Mouse (Mus musculus) layer of hippocampus, postnatal 25 days (tissue): Measurements from ENCODE around the gene Cmc2. TPM values are rescaled to one million over a fixed set of nuclear protein-coding genes. Genes with fewer than 3 reads are reported as not detected.

Experiments
- DNase-seq, 2 experiments: peaks; one replicate each; pipeline ENCODE4 v3.0.0; 2022; ENCODE audit warnings: mixed read lengths in 2 of 2, low spot score in 1 of 2; ENCODE audit errors: extremely low spot score in 1 of 2
- total RNA-seq, 2 experiments: library from RNA; stranded (reverse); gene quantifications; 2 replicates each; pipeline ENCODE4 v1.2.3; 2021

The Cmc2 gene
- total RNA-seq, 2 experiments from 2014 or later = 13.2 to 17.6 TPM

DNA sequence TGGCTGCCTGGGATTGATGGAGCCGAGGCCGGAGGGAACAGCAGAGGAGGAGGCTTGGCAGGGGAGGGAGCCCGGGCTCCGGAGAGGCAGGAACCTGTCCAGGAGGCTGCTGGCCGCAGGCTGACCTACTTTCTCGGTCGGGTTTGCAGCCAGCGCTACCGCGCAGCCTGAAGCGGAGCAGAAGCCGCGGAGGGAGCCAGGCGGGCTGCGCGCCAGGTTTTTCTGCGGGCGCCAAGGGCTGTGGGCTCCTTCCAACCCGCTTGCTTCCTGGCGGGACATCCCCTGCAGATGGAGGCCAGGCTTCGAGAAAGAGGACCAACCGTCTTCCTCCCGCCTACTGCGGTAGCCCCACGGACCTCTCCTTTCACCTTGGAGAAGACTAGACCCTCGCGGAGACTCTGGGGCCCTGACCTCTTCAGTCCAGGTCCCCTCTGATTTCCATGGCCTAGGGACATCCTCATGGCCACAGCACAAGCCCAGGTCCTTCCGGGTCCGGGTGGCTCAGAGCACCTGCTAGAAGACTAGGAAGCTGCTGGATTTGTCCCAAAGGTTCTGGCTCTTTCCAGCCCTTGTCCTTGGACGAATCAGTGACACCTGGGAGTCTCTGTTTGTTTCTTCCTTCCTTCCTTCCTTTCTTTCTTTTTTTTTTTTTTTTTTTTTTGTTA, 57.8 kb downstream of the Cmc2 start:
- peak; percentile 48 to 62 for DNase-seq

DNA sequence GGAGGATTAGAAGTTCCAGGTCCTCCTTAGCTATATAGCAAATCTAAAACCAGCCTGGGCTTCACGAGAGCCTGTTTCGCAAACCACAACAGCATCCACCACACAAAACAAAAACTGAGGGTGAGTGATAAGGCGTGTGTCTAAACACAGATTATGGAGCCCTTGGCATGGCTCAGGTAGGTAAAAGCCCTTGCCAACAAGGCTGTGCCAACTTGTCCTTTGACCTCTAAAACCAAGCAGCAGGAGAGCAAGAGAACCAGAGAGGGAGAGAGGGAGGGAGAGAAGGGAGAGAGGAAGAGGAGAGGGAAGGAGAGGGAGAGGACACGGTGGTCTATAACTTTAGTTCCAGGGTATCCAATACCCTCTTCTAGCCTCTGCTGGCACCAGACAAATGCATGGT, 59.1 kb downstream of the Cmc2 start:
- DNase-seq = no peak

GRCm38 (mm10) chr8:116852042-116852441, 69.2 kb downstream of the Cmc2 start:
- DNase-seq = no peak

DNA sequence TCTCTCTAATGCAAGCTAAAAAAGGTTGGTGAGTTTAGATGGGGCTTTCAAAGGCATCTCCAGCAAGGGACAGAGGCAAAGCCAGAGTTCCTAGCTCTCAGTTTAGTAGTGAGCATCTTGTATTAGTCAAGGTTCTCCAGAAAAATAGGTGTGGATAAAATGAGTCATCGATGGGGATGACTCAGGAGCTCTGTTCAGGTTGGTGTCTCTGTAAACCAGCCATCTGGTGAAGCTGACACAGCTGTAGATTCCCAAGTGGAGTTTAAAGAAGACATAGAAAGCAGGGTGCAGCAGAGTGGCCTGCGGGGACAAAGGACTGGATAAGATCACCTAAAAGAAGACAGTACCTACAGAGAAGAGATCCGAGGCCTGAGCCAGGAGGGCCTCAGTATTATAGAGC, 73.2 kb downstream of the Cmc2 start:
- DNase-seq = no peak

DNA sequence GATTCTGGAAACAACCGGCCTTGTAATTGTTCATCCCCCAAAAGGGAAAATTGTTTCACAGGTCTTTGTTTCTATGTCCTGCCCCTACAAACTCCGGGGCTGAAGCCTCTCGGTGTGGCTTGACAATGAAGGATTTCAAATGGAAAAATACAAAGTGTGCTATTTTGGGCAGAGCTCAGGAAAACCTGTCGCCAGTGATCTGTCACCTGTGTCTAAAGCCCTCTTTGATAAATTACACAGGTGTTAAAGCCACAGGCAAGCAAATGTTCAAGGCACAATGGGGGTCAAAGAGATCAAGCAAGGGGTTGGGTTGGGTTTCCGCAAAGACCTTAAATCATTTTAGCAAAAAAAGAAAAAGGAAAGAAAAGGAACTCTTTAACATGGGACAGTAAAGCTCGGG, 78.6 kb downstream of the Cmc2 start:
- DNase-seq = no peak

Other genes starting within 250 kb of the Cmc2 start
- gene Cdyl2, start 188.5 kb downstream of the Cmc2 start, total RNA-seq = 1 to 10 TPM; 8.3 to 9.7 TPM
- gene Cenpn, start 275 bp upstream of the Cmc2 start, total RNA-seq = 1 to 10 TPM; 1.2 to 1.3 TPM
- 10 to 100 TPM; 37.0 to 42.9 TPM for gene Atmin, start 21.9 kb upstream of the Cmc2 start, total RNA-seq
- gene 1700030J22Rik, start 57.5 kb upstream of the Cmc2 start, total RNA-seq = 1 to 10 TPM; 8.1 to 8.5 TPM
- 10 to 100 TPM; 42.0 to 45.7 TPM for gene Gcsh, start 72.1 kb upstream of the Cmc2 start, total RNA-seq
- gene Pkd1l2, start 161.0 kb upstream of the Cmc2 start, total RNA-seq = under 1 TPM in 1 of 2 experiments, not detected in 1; 0.10 TPM
- not detected for gene Bco1, start 174.4 kb upstream of the Cmc2 start, total RNA-seq
- 10 to 100 TPM; 15.0 to 18.3 TPM for gene Gan, start 236.7 kb upstream of the Cmc2 start, total RNA-seq